Mouse (Mus musculus) neural tube, embryonic 14.5 days (tissue): ENCODE results near the gene Irf2. TPM values are rescaled to one million over a fixed set of nuclear protein-coding genes. Genes with fewer than 3 reads are reported as not detected.

Experiments used
- ATAC-seq: fragments of 200-750 bp; cut with Nextera tagmentation; 2 replicates; pipeline ENCODE4 v1.8.0; 2017; ENCODE audit warnings: low read depth, mild to moderate bottlenecking, moderate TSS enrichment, moderate library complexity
- H3K27ac ChIP-seq: fragments of 300-500 bp; sonication (generic); 2 replicates; pipeline ENCODE4 v1.5.1; 2014; ENCODE audit warnings: low read depth, mild to moderate bottlenecking, control low read depth, low read length, moderate library complexity, mixed read lengths
- H3K27me3 ChIP-seq: fragments of 300-500 bp; sonication (generic); 2 replicates; pipeline ENCODE4 v1.6.1; 2014; ENCODE audit warnings: low read length; ENCODE audit not compliant: control insufficient read depth, insufficient read depth
- H3K36me3 ChIP-seq: fragments of 300-500 bp; sonication (generic); 2 replicates; pipeline ENCODE4 v1.6.1; 2014; ENCODE audit warnings: low read length, mixed read lengths; ENCODE audit not compliant: control insufficient read depth, insufficient read depth
- H3K4me1 ChIP-seq: fragments of 300-500 bp; sonication (generic); 2 replicates; pipeline ENCODE4 v1.6.1; 2014; ENCODE audit warnings: low read length; ENCODE audit not compliant: control insufficient read depth, insufficient read depth
- H3K4me2 ChIP-seq: fragments of 300-500 bp; sonication (generic); 2 replicates; pipeline ENCODE4 v1.6.1; 2014; ENCODE audit warnings: mild to moderate bottlenecking, low read depth, low read length, control low read depth
- H3K4me3 ChIP-seq: fragments of 300-500 bp; sonication (generic); 2 replicates; pipeline ENCODE4 v1.5.1; 2014; ENCODE audit warnings: low read depth, low read length, control low read depth, mixed read lengths
- H3K9ac ChIP-seq: fragments of 300-500 bp; sonication (generic); replicated peaks from 2 replicates; pipeline ENCODE4 v1.6.1; 2014; ENCODE audit warnings: low read depth, mild to moderate bottlenecking, control low read depth, low read length, mixed read lengths
- H3K9me3 ChIP-seq: fragments of 300-500 bp; sonication (generic); 2 replicates; pipeline ENCODE4 v1.6.1; 2016; ENCODE audit warnings: low read length; ENCODE audit not compliant: control insufficient read depth
- WGBS: fragments of 180-500 bp; shearing (Covaris S2); extraction: QIAGEN DNeasy Blood & Tissue Kit; methylation state at CpG from one replicate; pipeline ENCODE4 v1.1.7; 2014; 5-methylcytosine and 5-hydroxymethylcytosine counted together
- polyA plus RNA-seq: library from polyadenylated mRNA; unstranded; fragments of >200 nt; fragmentation: Nextera tagmentation; extraction: Ambion mirVana; gene quantifications from 2 replicates; pipeline ENCODE4 v1.2.1, GENCODE M21; 2014

The Irf2 gene
- polyA plus RNA-seq, 1 experiment from 2014 or later, result 10.6 TPM

DNA sequence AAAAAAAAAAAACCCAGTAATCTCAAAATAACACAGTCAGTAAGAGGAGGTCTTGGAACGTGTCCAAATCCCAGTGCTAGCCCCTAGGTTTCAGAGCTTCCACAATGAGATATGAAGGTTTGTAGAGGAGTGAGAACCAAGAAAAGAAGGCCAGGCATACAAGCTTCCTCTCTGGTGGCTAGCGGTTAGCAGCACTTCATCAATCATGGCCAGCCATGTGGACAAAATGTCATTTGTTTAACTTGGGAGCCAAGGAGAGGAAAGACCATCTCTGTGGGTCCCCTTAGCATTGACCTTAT is 79.4 kb downstream of the Irf2 start:
- Histone ChIP-seq H3K9ac (no peak overlapping the region), H3K4me3 (no peak overlapping the region), H3K9me3 (no peaks in the 10 kb centered on the region), H3K4me2 (no peak overlapping the region), H3K27me3 (no peaks in the 10 kb centered on the region), H3K36me3 (no peaks in the 10 kb centered on the region), H3K4me1 (no peaks in the 10 kb centered on the region), H3K27ac (no peak overlapping the region)
- WGBS, result 65% methylated on average over 2 of the region's 2 CpGs
- ATAC-seq, result no peak

DNA sequence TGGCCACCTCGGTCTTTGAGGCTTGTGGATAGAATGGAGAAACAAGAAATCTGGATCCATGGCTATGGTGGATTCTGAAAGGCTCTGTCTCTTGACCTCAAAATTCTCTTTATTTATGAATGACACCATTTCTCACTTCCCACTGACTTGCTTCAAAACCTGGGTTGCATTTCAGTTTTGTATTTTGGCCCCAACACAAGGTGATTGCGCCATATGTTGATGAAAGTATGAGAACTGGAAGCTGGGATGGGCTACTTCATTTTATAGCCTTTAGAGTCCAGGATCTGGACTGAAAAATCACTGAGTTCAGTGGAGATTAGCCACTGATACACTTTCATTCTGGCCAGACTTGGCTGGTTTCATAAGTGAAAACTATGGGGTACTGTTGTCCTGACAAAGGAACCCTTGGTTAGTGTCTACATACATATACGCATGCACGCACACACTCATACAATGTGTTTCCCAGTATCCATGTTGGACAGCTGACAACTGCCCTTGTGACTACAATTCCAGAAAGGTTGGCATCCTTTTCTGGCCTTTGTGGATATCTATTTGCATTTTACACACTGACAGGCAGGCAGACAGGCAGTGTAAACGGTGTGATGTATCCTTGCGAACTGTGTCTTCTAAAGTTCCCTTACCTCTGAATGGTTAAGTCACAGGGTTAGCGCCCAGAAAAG is 89.3 kb downstream of the Irf2 start:
- Histone ChIP-seq H3K4me2 (no peak overlapping the region), H3K36me3 (no peaks in the 10 kb centered on the region), H3K27me3 (no peaks in the 10 kb centered on the region), H3K9me3 (no peaks in the 10 kb centered on the region), H3K27ac (no peak overlapping the region), H3K4me1 (no peaks in the 10 kb centered on the region), H3K4me3 (no peak overlapping the region), H3K9ac (no peak overlapping the region)
- WGBS, result 87% methylated on average over 7 of the region's 7 CpGs
- no peak for ATAC-seq

DNA sequence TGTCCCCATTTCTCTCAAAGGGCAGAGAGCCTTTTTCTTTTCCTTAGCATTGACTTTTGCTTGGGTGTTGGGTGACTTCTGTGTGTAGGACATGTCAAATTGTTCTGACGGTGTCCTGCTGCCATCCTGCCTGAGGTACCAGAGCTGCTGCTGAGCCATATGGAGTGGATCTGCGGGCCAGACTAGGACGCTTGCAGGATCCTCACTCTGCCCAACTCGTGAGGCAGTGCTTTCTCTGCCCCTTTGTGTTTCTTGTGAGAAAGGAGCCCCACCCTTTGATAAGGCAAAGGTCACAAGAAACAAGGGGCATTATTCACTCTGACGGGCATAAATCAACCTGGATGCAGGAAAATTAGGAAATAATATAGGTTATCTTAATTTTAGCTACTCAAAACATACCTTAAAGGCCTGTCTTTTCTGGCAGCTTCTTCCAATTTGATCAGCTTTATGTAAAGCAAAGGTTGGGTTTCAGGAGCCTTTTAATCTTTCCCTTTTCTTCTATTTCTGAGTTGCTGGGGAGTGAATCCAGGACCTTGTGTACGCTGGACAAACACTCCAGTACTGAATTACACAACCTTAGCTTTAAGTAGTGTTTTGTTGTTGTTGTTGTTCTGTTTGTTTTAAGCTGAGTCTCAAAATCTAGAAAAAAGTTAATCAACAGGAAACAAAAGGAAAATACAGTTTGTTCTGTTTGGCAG is 90.0 kb downstream of the Irf2 start:
- Histone ChIP-seq H3K27ac (no peak overlapping the region), H3K27me3 (no peaks in the 10 kb centered on the region), H3K36me3 (no peaks in the 10 kb centered on the region), H3K4me1 (no peaks in the 10 kb centered on the region), H3K4me2 (no peak overlapping the region), H3K9me3 (no peaks in the 10 kb centered on the region), H3K4me3 (no peak overlapping the region), H3K9ac (no peak overlapping the region)
- 66% methylated on average over 6 of the region's 6 CpGs for WGBS
- ATAC-seq, result no peak

DNA sequence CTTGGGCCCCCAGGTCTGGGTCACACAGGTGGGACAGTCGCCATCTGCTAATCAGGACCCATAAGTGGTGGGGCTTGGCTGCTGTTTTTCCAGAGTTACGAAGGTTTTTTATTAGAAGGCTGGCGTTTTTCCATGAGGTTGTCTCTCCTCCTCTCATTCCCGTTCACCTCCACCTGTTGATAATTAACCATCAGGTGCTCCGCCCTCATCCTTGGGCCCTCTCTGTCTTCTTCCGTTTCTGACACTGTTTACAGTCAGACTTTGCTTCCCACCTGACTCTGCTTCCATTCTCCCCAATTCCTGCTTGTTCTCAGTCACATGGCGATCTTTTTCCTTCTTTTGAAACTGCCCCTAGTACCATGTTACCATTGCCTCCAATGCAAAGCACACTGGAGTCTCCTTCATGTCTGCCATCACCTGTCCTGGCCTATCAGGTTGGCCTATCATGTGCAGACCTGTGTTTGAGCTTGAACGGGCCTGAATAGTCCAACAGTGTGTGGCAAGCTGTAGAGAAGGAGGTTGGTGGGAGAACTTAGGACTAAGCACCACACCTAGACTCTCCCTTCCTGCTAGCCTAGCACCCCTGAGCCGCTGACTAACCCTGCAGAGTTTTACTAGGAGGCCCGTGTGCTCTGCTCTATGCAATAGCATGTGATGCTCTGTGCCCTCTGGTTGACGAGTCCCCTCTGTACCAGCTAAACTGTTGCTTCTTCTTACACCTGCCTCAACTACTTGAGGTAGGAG is 90.8 kb downstream of the Irf2 start:
- no peaks in the 10 kb centered on the region for H3K36me3 ChIP-seq
- 91% methylated on average over 11 of the region's 11 CpGs for WGBS
- H3K9ac ChIP-seq, result no peak overlapping the region
- H3K27ac ChIP-seq, result no peak overlapping the region
- H3K4me1 ChIP-seq, result no peaks in the 10 kb centered on the region
- H3K4me2 ChIP-seq, result no peak overlapping the region
- no peaks in the 10 kb centered on the region for H3K27me3 ChIP-seq
- H3K4me3 ChIP-seq, result no peak overlapping the region
- ATAC-seq, result no peak
- no peaks in the 10 kb centered on the region for H3K9me3 ChIP-seq

DNA sequence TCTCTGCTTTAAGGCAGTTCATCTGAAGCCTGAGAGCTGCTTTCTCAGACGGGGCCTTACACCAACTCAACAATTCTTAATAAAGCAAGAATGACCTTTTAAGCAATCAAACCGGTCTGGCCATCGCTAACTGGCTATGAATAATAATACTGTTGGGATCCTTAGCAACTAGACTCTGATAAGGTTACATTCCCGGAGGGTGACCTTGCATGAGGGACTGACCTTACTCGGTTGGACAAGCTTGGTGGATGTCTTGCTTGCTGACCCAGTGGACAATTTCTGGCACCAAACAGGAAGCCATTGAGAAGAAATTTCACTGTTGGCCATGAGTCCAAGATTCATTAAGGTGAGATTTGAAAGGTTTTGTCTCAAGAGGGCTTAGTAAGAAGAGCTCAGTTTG is 92.4 kb downstream of the Irf2 start:
- no peak overlapping the region for H3K27ac ChIP-seq
- H3K9ac ChIP-seq, result no peak overlapping the region
- ATAC-seq, result no peak
- no peaks in the 10 kb centered on the region for H3K27me3 ChIP-seq
- H3K9me3 ChIP-seq, result no peaks in the 10 kb centered on the region
- 92% methylated on average over 5 of the region's 5 CpGs for WGBS
- no peak overlapping the region for H3K4me2 ChIP-seq
- H3K4me1 ChIP-seq, result no peaks in the 10 kb centered on the region
- no peaks in the 10 kb centered on the region for H3K36me3 ChIP-seq
- H3K4me3 ChIP-seq, result no peak overlapping the region

DNA sequence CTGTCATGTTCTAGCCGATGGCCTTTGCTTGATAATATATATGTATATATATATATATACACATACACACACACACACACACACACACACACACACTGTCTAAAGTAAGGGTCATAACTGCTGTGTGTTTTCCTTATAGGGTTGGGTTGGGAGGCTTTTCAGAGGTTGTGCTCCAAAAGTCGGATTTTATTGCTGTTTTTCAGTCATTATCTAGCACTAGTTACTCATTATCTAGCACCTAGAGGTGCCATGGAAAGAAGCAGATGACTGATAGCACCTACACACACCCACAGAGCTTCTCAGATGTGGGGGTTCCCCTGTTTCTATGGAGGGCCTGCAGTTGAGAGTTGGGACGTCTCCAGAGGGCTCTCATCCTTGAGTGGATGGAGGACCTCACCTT is 92.9 kb downstream of the Irf2 start:
- no peaks in the 10 kb centered on the region for H3K36me3 ChIP-seq
- no peak overlapping the region for H3K4me3 ChIP-seq
- no peaks in the 10 kb centered on the region for H3K27me3 ChIP-seq
- no peak for ATAC-seq
- no peak overlapping the region for H3K27ac ChIP-seq
- no peaks in the 10 kb centered on the region for H3K4me1 ChIP-seq
- WGBS, result 84% methylated on average over 3 of the region's 3 CpGs
- no peak overlapping the region for H3K9ac ChIP-seq
- H3K4me2 ChIP-seq, result no peak overlapping the region
- H3K9me3 ChIP-seq, result no peaks in the 10 kb centered on the region

DNA sequence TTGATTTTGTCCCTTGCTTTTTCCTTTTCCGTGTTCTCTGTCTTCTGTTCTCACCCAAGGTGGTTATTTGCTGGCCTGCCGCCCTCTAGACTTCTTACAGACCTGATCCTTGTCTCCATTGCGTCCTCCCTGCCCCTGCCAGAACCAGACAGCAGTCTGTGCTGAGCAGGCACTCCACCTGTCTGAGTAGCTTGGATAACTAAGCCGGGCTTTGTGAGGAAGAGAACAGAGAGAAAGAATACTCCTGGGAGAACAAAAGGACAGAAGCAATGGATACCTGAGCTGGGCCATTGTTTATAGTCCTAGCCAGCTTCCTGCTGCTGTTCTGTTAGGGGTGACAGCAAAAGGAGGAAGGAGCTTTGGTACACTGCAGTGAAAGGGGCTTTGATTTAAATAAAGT is 94.2 kb downstream of the Irf2 start:
- Histone ChIP-seq H3K4me2 (no peak overlapping the region), H3K27ac (no peak overlapping the region), H3K27me3 (no peaks in the 10 kb centered on the region), H3K4me1 (no peaks in the 10 kb centered on the region), H3K36me3 (0 out of 2 replicates have a peak, but pooled peaks cover 2% of the 10 kb centered on the region), H3K4me3 (no peak overlapping the region), H3K9me3 (no peaks in the 10 kb centered on the region), H3K9ac (no peak overlapping the region)
- no peak for ATAC-seq
- 60% methylated on average over 4 of the region's 4 CpGs for WGBS

DNA sequence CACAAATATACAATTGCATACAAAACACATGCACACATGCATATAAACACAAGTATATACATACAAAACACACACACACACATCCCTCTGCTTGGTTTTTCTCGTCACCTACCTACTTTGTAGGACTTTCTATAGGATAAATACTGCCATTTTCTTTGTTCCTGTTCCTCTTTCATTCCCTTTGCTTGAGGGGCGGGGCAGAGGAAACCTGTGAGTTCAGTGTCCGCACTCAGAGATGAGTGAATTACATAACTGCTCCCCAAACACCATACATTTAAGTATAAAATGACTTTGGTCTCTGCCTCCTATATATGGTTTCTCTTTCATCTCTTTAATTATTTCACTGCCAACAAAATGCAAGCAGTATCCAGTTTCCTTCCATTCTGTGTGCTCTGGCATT is 94.9 kb downstream of the Irf2 start:
- ATAC-seq, result no peak
- no peak overlapping the region for H3K4me2 ChIP-seq
- H3K36me3 ChIP-seq, result 0 out of 2 replicates have a peak, but pooled peaks cover 3% of the 10 kb centered on the region
- H3K4me1 ChIP-seq, result no peaks in the 10 kb centered on the region
- WGBS, result 89% methylated on average over 3 of the region's 3 CpGs
- no peaks in the 10 kb centered on the region for H3K27me3 ChIP-seq
- H3K9ac ChIP-seq, result no peak overlapping the region
- H3K27ac ChIP-seq, result no peak overlapping the region
- no peak overlapping the region for H3K4me3 ChIP-seq
- H3K9me3 ChIP-seq, result no peaks in the 10 kb centered on the region

DNA sequence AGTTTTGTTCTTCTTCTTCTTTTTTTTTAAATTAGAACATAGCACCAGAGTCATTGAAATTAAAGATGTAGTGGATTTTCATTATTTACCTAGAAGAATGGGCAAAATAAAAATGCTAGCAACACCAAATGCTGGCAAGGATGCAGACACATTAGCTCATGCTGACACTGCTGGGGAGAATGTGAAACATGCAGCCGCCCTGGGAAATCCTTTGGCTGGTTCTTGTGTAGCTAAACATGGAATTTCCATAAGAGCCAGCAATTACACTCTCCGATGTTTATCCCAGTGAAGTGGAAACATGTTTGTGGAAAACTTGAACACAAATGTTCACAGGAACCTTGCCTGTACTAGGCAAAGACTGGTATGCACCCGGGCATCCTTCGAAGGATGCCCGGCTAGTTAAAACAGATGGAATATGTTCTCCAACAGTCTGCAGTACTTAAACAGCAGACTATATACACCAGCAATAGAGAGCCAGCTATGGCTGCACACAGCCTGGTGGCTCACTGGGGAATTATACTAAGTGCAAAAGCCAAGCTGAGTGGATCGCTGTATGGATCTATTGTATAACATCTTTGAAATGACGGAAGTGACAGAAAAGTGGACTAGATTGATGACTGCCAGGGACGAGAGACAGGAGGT is 96.6 kb downstream of the Irf2 start:
- Histone ChIP-seq H3K27ac (no peak overlapping the region), H3K27me3 (no peaks in the 10 kb centered on the region), H3K9ac (no peak overlapping the region), H3K9me3 (no peaks in the 10 kb centered on the region), H3K4me2 (no peak overlapping the region), H3K36me3 (0 out of 2 replicates have a peak, but pooled peaks cover 3% of the 10 kb centered on the region), H3K4me3 (no peak overlapping the region), H3K4me1 (no peaks in the 10 kb centered on the region)
- ATAC-seq, result no peak
- 82% methylated on average over 8 of the region's 8 CpGs for WGBS
